Mouse (Mus musculus): Measurements from ENCODE around the gene Gm28635.

The Gm28635 gene

GRCm38 (mm10) chr2:84574130-84574529 lies 103.7 kb downstream of the Gm28635 start:
- no peak for DNase-seq

GRCm38 (mm10) chr2:84556888-84557514 lies 120.8 kb downstream of the Gm28635 start:
- no peak for DNase-seq
